Mouse (Mus musculus) hindbrain, embryonic 16.5 days (tissue): ENCODE measurements around the gene Ncmap. TPM values are rescaled to one million over a fixed set of nuclear protein-coding genes. Genes with fewer than 3 reads are reported as not detected.

Experiments used
- ATAC-seq: fragments of 200-750 bp; cut with Nextera tagmentation; 2 replicates; pipeline ENCODE4 v1.8.0; 2017; ENCODE audit warnings: moderate TSS enrichment, moderate library complexity
- H3K27ac ChIP-seq: fragments of 300-500 bp; sonication (generic); 2 replicates; pipeline ENCODE4 v1.5.1; 2014; ENCODE audit warnings: low read depth, mild to moderate bottlenecking, control low read depth, low read length, moderate library complexity
- H3K27me3 ChIP-seq: fragments of 300-500 bp; sonication (generic); replicated peaks from 2 replicates; pipeline ENCODE4 v1.6.1; 2014; ENCODE audit warnings: low read length; ENCODE audit not compliant: control insufficient read depth, insufficient read depth
- H3K36me3 ChIP-seq: fragments of 300-500 bp; sonication (generic); 2 replicates; pipeline ENCODE4 v1.6.1; 2014; ENCODE audit warnings: mild to moderate bottlenecking, low read length, moderate library complexity, mixed read lengths; ENCODE audit not compliant: control insufficient read depth, insufficient read depth
- H3K4me1 ChIP-seq: fragments of 300-500 bp; sonication (generic); 2 replicates; pipeline ENCODE4 v1.6.1; 2014; ENCODE audit warnings: low read depth, low read length; ENCODE audit not compliant: control insufficient read depth, insufficient read depth
- H3K4me2 ChIP-seq: fragments of 300-500 bp; sonication (generic); 2 replicates; pipeline ENCODE4 v1.6.1; 2014; ENCODE audit warnings: mild to moderate bottlenecking, low read length, control low read depth, moderate library complexity
- H3K4me3 ChIP-seq: fragments of 300-500 bp; sonication (generic); 2 replicates; pipeline ENCODE4 v1.5.1; 2014; ENCODE audit warnings: mild to moderate bottlenecking, low read length, control low read depth, moderate library complexity
- H3K9ac ChIP-seq: fragments of 300-500 bp; sonication (generic); 2 replicates; pipeline ENCODE4 v1.6.1; 2014; ENCODE audit warnings: low read depth, mild to moderate bottlenecking, control low read depth, low read length, moderate library complexity
- H3K9me3 ChIP-seq: fragments of 300-500 bp; sonication (generic); 2 replicates; pipeline ENCODE4 v1.6.1; 2014; ENCODE audit warnings: mild to moderate bottlenecking, low read length, moderate library complexity; ENCODE audit not compliant: control insufficient read depth
- WGBS: fragments of 180-500 bp; shearing (Covaris S2); extraction: QIAGEN DNeasy Blood & Tissue Kit; methylation state at CpG from one replicate; pipeline ENCODE4 v1.1.7; 2014; 5-methylcytosine and 5-hydroxymethylcytosine counted together
- polyA plus RNA-seq: library from polyadenylated mRNA; unstranded; fragments of >200 nt; fragmentation: Nextera tagmentation; extraction: Ambion mirVana; gene quantifications from 2 replicates; pipeline ENCODE4 v1.2.1, GENCODE M21; 2015

Ncmap gene
- polyA plus RNA-seq, 1 experiment from 2014 or later: 1.0 TPM

DNA sequence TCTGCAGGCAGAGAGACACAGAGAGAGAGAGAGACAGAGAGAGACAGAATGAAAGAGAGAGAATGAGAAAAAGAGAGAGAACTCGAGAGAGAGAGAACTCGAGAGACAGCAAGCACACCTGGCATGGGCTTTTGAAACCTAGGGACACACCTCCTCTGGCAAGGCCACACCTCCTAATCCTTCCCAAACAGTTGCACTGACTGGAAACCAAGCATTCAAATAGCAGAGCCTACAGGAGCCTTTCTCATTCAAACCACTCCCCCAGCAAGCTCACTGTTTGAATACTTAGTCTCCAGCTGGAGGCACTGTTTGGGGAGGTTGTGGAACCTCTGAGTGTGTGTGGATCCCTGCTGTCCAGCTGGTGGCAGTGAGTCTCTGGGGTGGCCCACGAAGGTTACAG lies 5.2 kb downstream of the Ncmap start:
- 80% methylated on average over 3 of the region's 3 CpGs for WGBS

DNA sequence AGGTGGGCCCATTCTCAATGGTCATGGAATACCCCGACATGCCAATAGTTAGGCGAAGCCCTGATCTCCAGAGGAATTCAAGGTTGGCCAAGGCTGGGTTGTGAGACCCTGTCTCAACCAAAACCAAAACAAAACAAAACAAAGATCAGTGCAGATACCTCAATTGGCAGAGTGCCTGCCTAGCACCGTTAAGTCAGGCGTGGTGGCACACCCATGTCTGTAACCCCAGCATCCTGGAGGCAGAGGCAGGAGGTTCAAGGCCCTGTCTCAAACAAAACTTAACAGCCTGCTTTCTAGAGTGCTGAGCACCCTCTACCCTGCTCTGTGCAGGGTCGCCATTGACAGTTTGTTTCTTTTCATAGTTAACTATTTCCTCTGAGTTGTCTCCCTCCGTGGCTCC lies 7.0 kb downstream of the Ncmap start:
- Histone ChIP-seq H3K27me3 (0 out of 2 replicates have a peak, but pooled peaks cover 3% of the 10 kb centered on the region), H3K4me2 (no peak overlapping the region), H3K9me3 (no peaks in the 10 kb centered on the region), H3K4me1 (no peaks in the 10 kb centered on the region), H3K9ac (no peak overlapping the region), H3K4me3 (no peak overlapping the region), H3K27ac (no peak overlapping the region), H3K36me3 (no peaks in the 10 kb centered on the region)
- 69% methylated on average over 6 of the region's 6 CpGs for WGBS
- ATAC-seq: no peak

More for the DNA sequence above, 5.2 kb downstream of the Ncmap start:
- peaks cover 10% of the 10 kb centered on the region for H3K27me3 ChIP-seq
- no peak for ATAC-seq
- no peak overlapping the region for H3K9ac ChIP-seq
- no peak overlapping the region for H3K4me3 ChIP-seq
- H3K9me3 ChIP-seq: no peaks in the 10 kb centered on the region
- H3K36me3 ChIP-seq: no peaks in the 10 kb centered on the region
- H3K27ac ChIP-seq: no peak overlapping the region
- H3K4me2 ChIP-seq: no peak overlapping the region
- H3K4me1 ChIP-seq: peaks cover 3% of the 10 kb centered on the region

- no peaks in the 10 kb centered on the region for H3K4me1 ChIP-seq
- H3K4me3 ChIP-seq: no peak overlapping the region
- no peaks in the 10 kb centered on the region for H3K36me3 ChIP-seq
- peak overlapping the region; percentile 13; the same call in 1 of the 2 replicates for H3K9ac ChIP-seq
- H3K27ac ChIP-seq: no peak overlapping the region
- WGBS: 45% methylated on average over 10 of the region's 10 CpGs
- H3K4me2 ChIP-seq: no peak overlapping the region
- ATAC-seq: 0 out of 2 replicates have a peak, but pooled peaks have one; percentile 20
- no peaks in the 10 kb centered on the region for H3K9me3 ChIP-seq
- no peaks in the 10 kb centered on the region for H3K27me3 ChIP-seq
Measured at GRCm38 (mm10) chr4:135385614-135386013, 12.4 kb downstream of the Ncmap start.

DNA sequence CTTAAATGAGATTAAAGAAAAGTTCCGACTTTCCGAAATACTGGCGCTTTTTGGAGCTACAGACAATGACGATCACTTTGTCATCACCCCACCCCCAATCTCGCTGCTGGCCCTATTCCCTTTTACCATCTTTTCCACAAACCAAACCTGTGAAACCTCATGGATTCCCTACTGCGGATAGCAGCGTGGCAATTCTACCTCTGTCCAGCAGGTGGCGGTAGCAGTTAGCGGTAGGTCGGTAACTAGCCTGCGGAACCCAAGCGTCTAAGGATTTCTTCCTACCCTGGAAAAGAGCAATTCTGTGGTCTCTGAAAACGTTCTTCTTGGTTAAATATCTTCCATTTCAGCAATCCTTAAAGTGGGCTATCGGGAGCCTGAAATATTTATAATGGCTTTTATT lies 15.7 kb downstream of the Ncmap start:
- Histone ChIP-seq H3K36me3 (no peaks in the 10 kb centered on the region), H3K9me3 (no peaks in the 10 kb centered on the region), H3K27ac (no peak overlapping the region), H3K27me3 (no peaks in the 10 kb centered on the region), H3K4me2 (peak overlapping the region; percentile 14; the same call in 1 of the 2 replicates), H3K4me3 (no peak overlapping the region), H3K4me1 (no peaks in the 10 kb centered on the region), H3K9ac (no peak overlapping the region)
- ATAC-seq: peak; percentile 64; the same call in 1 of the 2 replicates
- WGBS: 8% methylated on average over 14 of the region's 14 CpGs

GRCm38 (mm10) chr4:135381355-135381754 lies 16.7 kb downstream of the Ncmap start:
- H3K4me1 ChIP-seq: no peaks in the 10 kb centered on the region
- H3K9me3 ChIP-seq: no peaks in the 10 kb centered on the region
- H3K27me3 ChIP-seq: no peaks in the 10 kb centered on the region
- ATAC-seq: no peak
- H3K9ac ChIP-seq: no peak overlapping the region
- H3K27ac ChIP-seq: no peak overlapping the region
- H3K36me3 ChIP-seq: no peaks in the 10 kb centered on the region
- no peak overlapping the region for H3K4me2 ChIP-seq
- 53% methylated on average over 8 of the region's 8 CpGs for WGBS
- no peak overlapping the region for H3K4me3 ChIP-seq

GRCm38 (mm10) chr4:135377241-135377640 lies 20.8 kb downstream of the Ncmap start:
- no peak overlapping the region for H3K27ac ChIP-seq
- H3K9ac ChIP-seq: no peak overlapping the region
- no peaks in the 10 kb centered on the region for H3K27me3 ChIP-seq
- H3K36me3 ChIP-seq: no peaks in the 10 kb centered on the region
- no peak overlapping the region for H3K4me3 ChIP-seq
- no peaks in the 10 kb centered on the region for H3K9me3 ChIP-seq
- no peak for ATAC-seq
- no peak overlapping the region for H3K4me2 ChIP-seq
- 81% methylated on average over 11 of the region's 11 CpGs for WGBS
- H3K4me1 ChIP-seq: no peaks in the 10 kb centered on the region

DNA sequence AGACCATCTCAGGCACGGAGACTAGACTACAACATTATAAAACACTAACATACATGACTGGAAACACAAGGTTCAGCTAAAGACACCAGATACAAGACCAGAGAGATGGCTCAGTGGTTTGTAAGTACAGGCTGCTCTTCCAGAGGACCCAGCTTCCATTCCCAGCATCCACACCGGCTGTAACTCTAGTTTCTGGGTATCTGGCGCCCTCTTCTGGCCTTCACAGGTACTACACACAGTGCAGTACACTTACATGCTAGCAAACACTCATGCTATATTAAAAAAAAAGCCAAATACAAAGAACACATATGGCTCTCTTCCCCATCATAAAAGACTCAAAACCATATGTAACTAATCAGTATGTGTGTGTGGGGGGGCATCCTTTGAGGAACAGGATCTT lies 22.6 kb downstream of the Ncmap start:
- Histone ChIP-seq H3K9ac (no peak overlapping the region), H3K9me3 (no peaks in the 10 kb centered on the region), H3K4me2 (no peak overlapping the region), H3K27ac (no peak overlapping the region), H3K4me3 (no peak overlapping the region), H3K4me1 (no peaks in the 10 kb centered on the region), H3K36me3 (no peaks in the 10 kb centered on the region), H3K27me3 (no peaks in the 10 kb centered on the region)
- ATAC-seq: no peak
- 63% methylated on average over 3 of the region's 3 CpGs for WGBS

DNA sequence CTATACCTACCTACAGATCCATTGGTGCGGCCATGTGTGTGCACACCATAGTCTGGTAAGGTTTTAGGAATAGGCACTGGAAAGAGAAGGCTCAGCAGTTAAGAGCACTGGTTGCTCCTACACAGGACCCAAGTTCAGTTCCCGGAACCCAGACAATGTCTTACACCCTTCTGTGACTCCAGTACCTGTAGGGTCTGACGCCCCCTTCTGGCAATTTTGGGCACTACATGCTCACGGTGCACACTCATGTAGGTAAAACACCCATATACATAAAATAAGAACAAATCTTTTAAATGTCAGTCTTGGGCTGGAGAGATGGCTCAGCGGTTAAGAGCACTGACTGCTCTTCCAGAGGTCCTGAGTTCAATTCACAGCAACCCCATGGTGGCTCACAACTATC lies 24.7 kb downstream of the Ncmap start:
- Histone ChIP-seq H3K4me3 (no peak overlapping the region), H3K4me1 (no peaks in the 10 kb centered on the region), H3K36me3 (no peaks in the 10 kb centered on the region), H3K9me3 (no peaks in the 10 kb centered on the region), H3K9ac (no peak overlapping the region), H3K27me3 (no peaks in the 10 kb centered on the region), H3K27ac (no peak overlapping the region), H3K4me2 (no peak overlapping the region)
- no peak for ATAC-seq
- whole genome bisulfite sequencing: 81% methylated on average over 5 of the region's 5 CpGs

GRCm38 (mm10) chr4:135370372-135370771 lies 27.7 kb downstream of the Ncmap start:
- 66% methylated on average over 11 of the region's 11 CpGs for WGBS
- H3K27me3 ChIP-seq: no peaks in the 10 kb centered on the region
- no peak overlapping the region for H3K9ac ChIP-seq
- H3K4me2 ChIP-seq: no peak overlapping the region
- no peak overlapping the region for H3K27ac ChIP-seq
- H3K9me3 ChIP-seq: no peaks in the 10 kb centered on the region
- no peaks in the 10 kb centered on the region for H3K4me1 ChIP-seq
- H3K4me3 ChIP-seq: no peak overlapping the region
- no peaks in the 10 kb centered on the region for H3K36me3 ChIP-seq
- ATAC-seq: no peak

DNA sequence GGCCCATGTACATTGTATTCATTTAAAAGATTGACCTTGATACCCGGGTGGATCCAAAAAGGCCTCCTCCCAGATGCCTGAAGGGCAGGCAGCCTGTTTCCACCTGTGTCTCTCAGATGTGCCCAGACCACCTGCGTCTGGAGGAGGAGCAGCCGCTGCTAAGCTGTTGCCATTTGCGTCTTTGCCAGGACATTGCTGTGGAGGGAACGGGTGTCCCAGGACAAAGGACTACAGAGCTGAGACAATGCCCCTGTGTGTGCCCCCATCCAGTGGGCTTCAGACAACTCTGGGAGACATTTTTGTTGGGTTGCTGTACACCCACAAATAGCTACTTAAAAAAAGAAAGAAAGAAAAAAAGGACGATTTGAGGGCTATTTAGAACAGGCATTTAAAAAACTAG lies 35.2 kb downstream of the Ncmap start:
- Histone ChIP-seq H3K9me3 (no peaks in the 10 kb centered on the region), H3K27me3 (no peaks in the 10 kb centered on the region), H3K9ac (no peak overlapping the region), H3K36me3 (no peaks in the 10 kb centered on the region), H3K27ac (no peak overlapping the region), H3K4me1 (no peaks in the 10 kb centered on the region), H3K4me3 (no peak overlapping the region), H3K4me2 (no peak overlapping the region)
- ATAC-seq: no peak
- 24% methylated on average over 6 of the region's 6 CpGs for whole genome bisulfite sequencing
